Mouse (Mus musculus): ENCODE measurements around the gene Cytl1.

Cytl1 gene

DNA sequence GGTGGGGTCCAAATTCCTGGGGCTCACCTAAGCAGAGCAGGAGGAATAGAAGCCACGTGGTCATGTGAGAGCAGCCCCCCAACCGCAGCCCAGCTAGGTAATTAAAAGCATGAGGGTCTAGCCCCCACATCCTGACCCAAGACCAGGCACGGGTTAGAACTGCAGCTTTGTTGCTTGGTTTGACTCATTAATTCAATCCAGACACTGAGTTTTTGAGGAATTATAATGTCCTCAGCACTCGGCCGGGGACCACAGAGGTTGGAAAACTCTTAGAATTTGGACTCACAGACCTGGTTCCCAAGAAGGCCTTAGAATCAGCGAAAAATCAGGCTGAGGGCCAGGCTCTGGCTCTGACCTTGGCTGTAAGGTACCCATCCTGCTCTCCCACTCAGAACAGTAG is 35.6 kb downstream of the Cytl1 start:
- CTCF ChIA-PET = no interaction called here

DNA sequence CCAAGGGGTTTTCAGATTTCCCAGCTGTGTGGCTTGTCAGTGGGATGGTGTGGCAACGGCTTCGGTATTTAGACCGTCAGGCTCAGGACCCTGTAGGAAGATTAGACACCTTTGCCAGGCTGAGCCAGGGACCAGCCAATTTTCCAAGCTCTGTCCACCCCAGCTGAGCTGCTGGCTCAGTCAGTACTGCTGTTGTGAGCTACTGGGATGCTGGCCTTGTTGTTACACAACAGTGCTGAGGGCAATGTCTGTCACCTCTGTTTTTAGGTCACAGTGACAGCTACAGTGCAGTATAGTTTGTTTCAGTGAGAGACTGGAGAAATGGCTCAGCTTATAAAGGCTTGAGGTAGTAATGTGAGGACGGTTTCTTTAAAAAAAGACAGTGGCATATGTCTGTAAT is 38.7 kb downstream of the Cytl1 start:
- CTCF ChIA-PET = no interaction called here

DNA sequence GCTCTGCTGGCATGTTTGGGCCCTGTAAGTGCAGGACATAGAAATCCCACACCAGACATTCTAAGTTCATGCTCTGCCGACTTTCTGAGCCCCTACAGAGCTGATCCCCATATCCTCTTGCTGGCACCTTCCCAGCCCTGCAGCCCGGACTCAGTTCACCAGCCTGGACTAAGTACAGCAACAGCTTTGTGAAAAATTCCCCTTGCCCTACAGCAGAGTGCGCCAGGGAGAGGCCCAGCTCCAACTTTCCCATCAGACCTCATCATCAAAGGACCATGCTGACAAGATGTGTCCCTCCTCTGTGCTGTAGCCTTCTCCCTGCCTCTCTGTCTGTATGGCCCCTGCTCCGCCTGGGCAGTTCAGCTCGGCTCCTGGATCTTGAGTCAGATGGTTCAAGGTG is 40.4 kb downstream of the Cytl1 start:
- CTCF ChIA-PET = no interaction called here

DNA sequence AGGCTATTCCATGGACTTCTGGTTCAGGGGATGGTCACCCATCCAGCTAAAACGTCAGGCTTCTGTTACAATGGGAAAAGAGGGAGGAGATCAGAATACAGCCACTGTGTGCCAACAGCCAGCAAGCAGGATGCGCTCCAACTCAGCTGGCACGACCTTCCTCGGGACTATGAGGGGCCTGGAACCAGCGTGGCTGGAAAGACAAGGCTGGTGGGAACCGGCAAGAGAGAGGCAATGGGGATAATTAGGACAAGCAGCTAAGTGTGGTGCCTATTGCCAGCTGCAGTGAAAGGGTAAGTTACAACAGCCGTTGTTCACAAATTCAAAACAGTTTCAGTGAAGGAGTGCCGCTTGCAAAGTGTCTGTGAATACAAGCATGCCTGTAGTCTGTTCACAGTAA is 48.0 kb downstream of the Cytl1 start:
- CTCF ChIA-PET = no interaction called here

DNA sequence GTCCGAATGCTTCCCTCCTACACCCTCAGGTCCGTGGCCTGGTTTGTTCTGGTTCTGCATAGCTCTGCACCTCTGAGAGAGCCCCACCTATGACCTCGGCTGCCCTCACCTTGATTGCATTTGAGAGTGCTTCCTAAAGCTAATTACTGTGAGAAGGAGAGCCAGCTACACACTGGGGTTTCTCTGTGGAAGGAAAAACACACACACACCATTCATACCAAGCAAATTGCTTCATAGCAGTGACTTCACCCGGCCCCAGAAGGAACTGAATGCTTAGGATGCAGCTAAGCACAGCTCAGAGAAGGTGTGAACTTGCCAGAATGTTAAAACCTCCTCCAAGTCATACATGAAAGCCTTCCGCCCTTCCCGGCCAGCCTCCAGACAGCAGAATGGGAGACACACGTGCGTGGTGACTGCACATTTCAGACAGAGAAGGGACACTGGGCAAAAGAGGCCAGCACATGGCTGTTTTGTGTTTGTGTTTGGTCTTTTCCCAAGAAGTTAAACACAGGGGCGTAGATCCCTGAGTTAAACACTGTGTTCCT is 49.6 kb downstream of the Cytl1 start:
- CTCF ChIA-PET = no interaction called here
